Mouse (Mus musculus): Measurements from ENCODE around the gene Bcl2a1d.
"Not testable (repeated sequence)": the region's sequence is repeated elsewhere in the genome, so short reads cannot be mapped to it uniquely, and the experiment has no call there.

Gene Bcl2a1d

GRCm38 (mm10) chr9:88731728-88732127, at the start of gene Bcl2a1d:
Bcl2a1d (minus strand) TSS chr9:88731914.
- peak in 1 of 2 experiments; percentile 34 for DNase-seq

GRCm38 (mm10) chr9:88770239-88770638, 38.5 kb upstream of the Bcl2a1d start:
- DNase-seq, result not testable (repeated sequence)

- DNase-seq, result not testable (repeated sequence)
Observed at GRCm38 (mm10) chr9:88769470-88769869, 37.8 kb upstream of the Bcl2a1d start.

- peak in 1 of 2 experiments; percentile 57 for DNase-seq
Observed at GRCm38 (mm10) chr9:88746687-88747086, 15.0 kb upstream of the Bcl2a1d start.

DNA sequence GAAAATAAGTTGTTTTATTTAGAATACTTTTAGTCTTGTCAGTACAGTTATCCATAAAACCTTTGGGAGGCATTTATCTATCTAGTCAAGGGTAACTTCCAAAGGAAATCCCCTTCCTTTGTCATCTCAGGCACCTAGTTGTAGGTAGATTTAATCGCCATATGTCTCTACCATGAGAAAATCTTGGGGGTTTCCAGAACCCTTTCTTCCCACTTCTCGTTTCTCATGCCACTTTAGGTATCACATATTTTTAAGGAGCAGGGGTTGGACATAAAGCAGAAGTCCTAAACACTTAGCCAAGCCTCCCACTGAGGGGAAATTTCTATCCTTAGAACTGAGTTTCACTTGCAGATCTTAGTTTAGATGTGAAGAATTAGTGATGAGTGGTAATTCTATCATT, 14.3 kb upstream of the Bcl2a1d start:
- not testable (repeated sequence) for DNase-seq

- not testable (repeated sequence) for DNase-seq
Observed at GRCm38 (mm10) chr9:88735289-88735688, 3.6 kb upstream of the Bcl2a1d start.

GRCm38 (mm10) chr9:88733182-88733581, 1.5 kb upstream of the Bcl2a1d start:
- DNase-seq, result peak in 1 of 2 experiments; percentile 38

- not testable (repeated sequence) for DNase-seq
Observed at GRCm38 (mm10) chr9:88732334-88732733, 620 bp upstream of the Bcl2a1d start.

- not testable (repeated sequence) for DNase-seq
Observed at GRCm38 (mm10) chr9:88728311-88728710, 3.4 kb downstream of the Bcl2a1d start.

DNA sequence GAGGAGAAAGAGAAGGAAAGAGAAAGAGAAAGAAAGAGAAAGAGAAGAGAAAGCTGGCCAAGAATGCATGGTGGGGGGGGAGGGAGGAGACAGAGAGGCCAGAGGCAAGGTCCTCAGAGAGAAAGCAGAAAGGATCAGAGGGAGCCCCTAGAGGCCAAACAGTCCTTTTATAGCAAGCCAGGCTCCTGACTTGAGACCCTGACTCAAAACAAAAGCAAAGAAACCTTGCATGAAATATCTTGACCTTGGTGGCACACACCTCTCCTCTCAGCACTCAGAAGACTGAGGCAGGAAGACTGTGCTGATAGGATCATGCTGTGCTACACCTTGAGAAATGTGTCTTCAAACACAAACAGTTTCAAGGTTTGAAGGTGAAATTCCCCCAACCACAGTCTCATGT, 10.1 kb downstream of the Bcl2a1d start:
- not testable (repeated sequence) for DNase-seq

- DNase-seq, result peak in 1 of 2 experiments; percentile 45
Observed at GRCm38 (mm10) chr9:88719989-88720537, 11.7 kb downstream of the Bcl2a1d start, which contains the start of gene Mthfsl. Mthfsl (minus strand) TSS chr9:88720296.

- DNase-seq, result peak; percentile 30 to 47
Observed at GRCm38 (mm10) chr9:88719073-88719921, 12.4 kb downstream of the Bcl2a1d start.

- not testable (repeated sequence) for DNase-seq
Observed at GRCm38 (mm10) chr9:88718593-88718992, 13.1 kb downstream of the Bcl2a1d start.

DNA sequence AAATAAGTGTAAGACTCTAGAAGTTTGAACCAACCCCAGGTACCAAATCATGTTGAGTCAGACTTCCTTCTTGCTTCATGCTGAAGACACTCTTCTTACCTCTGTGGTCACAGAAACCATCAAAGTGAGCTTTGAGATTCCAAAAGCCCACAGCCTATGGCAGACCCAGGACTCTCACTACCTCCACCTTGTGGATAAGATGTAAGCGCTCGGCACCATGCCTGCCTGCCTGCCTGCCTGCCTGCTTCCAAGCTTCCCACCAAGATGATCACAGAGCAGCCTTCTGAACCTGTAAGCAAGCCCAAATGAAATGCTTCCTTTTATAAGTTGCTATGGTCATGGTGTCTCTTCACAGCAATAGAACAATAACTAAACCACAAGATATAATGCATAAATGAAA, 13.6 kb downstream of the Bcl2a1d start:
- peak; percentile 61 to 70 for DNase-seq

DNA sequence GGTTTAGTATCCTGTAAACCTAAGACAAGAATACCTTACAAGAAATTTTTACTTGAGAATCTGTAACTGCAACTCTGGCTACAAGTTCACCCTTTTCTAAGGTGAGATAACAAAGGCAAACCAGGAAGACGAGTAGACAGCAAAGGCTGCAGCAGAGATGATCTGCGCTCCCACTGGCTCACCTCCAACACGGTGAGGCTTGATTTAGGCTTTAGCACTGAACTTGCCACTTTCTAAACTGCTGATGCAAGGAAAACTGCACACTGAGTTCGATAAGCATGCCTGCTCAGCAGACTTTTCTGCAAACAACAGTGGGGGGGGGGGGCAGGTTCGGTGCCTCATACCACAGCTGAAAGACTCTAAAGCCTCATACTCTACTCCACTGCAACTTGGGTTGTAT, 17.2 kb downstream of the Bcl2a1d start:
- DNase-seq, result not testable (repeated sequence)

DNA sequence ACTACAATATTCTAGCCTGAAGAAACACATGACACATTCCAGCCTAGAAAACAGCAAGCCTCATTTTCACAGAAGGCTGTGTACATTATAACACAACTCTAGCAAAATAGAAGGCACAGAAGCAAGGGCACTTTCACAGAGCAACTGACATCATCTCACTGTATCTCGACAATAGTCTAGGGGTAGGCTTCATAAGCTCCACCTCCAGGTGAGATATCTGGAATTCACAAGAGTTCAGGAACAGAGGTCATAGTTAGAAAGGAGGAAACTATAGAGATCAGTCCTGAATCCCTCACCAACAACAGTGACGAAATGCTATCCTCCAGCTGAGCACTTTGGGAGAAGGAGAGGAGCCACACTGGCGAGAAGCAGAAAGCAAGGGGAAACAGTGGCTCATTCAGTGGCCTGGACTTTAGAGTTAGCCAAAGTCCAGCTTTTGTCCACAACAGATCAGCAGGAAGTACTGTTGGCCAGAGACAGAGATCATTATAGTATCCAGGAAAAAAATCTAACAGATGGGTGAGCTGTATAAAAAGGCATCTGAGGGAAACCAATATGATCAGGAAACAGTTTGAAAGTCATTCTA, 19.5 kb downstream of the Bcl2a1d start:
- DNase-seq, result not testable (repeated sequence)

DNA sequence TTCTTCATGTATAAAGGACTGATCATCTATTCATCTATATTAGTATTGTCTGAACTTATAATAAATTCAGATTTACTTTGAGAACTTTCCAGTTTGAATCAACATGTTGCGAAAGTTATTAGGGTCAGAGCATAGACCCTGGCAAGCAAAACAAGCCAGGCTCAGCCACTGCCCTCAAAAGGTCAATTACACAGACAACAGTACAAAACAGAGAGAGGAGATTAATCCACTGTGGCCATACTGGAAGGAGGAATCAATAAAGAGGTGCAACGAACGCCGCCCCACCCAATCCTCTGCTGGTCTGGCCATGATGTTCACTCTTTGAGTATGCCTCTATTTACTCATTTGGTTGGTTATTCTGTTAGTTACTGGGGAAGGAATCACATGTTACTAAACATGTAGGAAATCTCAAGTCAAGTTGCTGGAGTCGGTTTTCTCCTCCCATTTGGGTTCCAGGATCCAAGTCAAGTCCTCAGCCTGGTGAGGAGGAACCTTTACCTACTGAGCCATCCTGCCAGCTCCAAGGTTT, 20.7 kb downstream of the Bcl2a1d start:
- not testable (repeated sequence) for DNase-seq

DNA sequence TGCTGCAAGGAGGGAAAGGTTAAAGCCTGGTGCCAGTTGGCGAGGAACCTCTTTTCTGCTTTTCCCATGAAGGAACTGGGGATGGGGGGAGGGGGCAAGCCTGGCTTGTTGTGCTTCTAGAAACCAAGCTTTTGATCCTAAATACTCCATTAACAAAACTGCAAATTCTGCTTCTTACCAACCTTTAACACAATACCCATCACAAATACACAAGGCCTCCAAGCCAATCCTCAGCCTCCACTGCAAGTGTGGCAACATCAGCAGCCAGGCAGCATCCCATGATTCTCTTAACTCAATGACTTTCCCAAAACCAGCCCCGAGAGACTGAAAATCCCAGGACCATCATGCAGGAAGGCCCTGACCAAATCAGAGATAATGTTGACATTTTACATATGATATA, 21.3 kb downstream of the Bcl2a1d start:
- DNase-seq, result not testable (repeated sequence)

DNA sequence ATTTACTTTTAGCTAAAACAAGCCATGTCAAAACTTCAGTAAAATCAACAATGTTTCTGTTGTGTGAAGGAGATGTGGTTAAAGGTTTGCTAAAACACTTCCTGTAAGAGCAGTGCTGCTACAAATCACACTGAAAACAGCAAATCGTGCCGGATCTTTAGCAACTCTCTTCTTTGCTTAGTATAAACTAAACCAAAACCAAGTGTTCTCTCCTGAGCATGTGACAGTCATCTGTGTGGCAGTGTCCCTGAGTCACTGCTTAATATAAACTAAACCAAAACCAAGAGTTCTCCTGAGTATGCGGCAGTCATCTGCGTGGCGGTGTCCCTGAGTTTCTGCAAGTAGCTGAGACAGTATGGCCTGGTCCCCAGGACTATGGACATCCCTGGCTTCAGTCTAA, 21.9 kb downstream of the Bcl2a1d start:
- not testable (repeated sequence) for DNase-seq

DNA sequence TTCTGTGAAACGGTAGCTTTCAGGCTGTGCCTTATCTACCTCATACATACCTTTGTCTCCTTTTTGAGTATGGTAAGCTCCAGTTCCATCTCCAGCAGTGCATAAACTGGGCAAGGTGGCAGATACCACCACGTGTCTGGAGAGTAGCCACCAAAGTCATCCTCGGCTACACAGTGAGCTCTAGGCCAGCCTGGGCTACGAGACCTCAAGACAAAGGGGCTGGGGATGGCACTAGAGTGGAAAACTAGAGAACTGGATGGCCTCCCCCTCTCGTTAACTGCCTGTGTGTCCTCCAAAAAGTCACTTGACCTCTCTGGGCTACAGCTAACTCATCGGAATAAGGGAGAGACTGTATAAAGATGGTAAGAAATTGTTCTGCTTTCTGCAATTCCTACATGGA, 22.4 kb downstream of the Bcl2a1d start:
- peak in 1 of 2 experiments; percentile 21 for DNase-seq

- no peak for DNase-seq
Observed at GRCm38 (mm10) chr9:88706700-88707099, 25.0 kb downstream of the Bcl2a1d start.

GRCm38 (mm10) chr9:88705157-88705556, 26.6 kb downstream of the Bcl2a1d start:
- not testable (repeated sequence) for DNase-seq

- not testable (repeated sequence) for DNase-seq
Observed at GRCm38 (mm10) chr9:88698746-88699145, 33.0 kb downstream of the Bcl2a1d start.

Measured in lung, postnatal 4 days (tissue).